Mouse (Mus musculus): Measurements from ENCODE around the gene Lonrf3.

GRCm38 (mm10) chrX:36400980-36401379 lies 72.8 kb downstream of the Lonrf3 start, which contains the start of gene Gm6268:
- no peak for TF ChIP-seq USF1 (IDR thresholded peaks at IDR 0.05; ENCODE audit: low read depth, low read length)
- no peak for TF ChIP-seq MYC (IDR thresholded peaks at IDR 0.05; ENCODE audit: low read depth, low read length)
- no peak for TF ChIP-seq CTCF (IDR thresholded peaks at IDR 0.05 in 2 of 3, conservative IDR thresholded peaks at IDR 0.05 in 1 of 3; ENCODE audit: control insufficient read depth in 1 of 3, insufficient read depth in 1 of 3, low read depth in 2 of 3, low read length in 3 of 3, poor library complexity in 1 of 3, severe bottlenecking in 1 of 3)
- no peak for TF ChIP-seq POLR2A (IDR thresholded peaks at IDR 0.05; ENCODE audit: control insufficient read depth in 1 of 2, insufficient read depth in 1 of 2, low read depth in 1 of 2, low read length in 2 of 2, poor library complexity in 1 of 2)
- no peak for TF ChIP-seq E2F4 (IDR thresholded peaks at IDR 0.05; ENCODE audit: borderline replicate concordance, low read depth, low read length)
- no peak for TF ChIP-seq NELFE (IDR thresholded peaks at IDR 0.05; ENCODE audit: low read depth, low read length)
- no peak for TF ChIP-seq ZMIZ1 (IDR thresholded peaks at IDR 0.05; ENCODE audit: low read depth, low read length)
- no peak for TF ChIP-seq MAZ (IDR thresholded peaks at IDR 0.05; ENCODE audit: low read depth, low read length)
- TF ChIP-seq UBTF (IDR thresholded peaks at IDR 0.05; ENCODE audit: borderline replicate concordance, insufficient read depth, low read depth, low read length), result no peak
- TF ChIP-seq EP300 (IDR thresholded peaks at IDR 0.05; ENCODE audit: low read depth in 1 of 2, low read length in 2 of 2), result no peak

Measured in MEL (cell line).